Mouse (Mus musculus): Measurements from ENCODE around the gene Mpv17l2.

DNA sequence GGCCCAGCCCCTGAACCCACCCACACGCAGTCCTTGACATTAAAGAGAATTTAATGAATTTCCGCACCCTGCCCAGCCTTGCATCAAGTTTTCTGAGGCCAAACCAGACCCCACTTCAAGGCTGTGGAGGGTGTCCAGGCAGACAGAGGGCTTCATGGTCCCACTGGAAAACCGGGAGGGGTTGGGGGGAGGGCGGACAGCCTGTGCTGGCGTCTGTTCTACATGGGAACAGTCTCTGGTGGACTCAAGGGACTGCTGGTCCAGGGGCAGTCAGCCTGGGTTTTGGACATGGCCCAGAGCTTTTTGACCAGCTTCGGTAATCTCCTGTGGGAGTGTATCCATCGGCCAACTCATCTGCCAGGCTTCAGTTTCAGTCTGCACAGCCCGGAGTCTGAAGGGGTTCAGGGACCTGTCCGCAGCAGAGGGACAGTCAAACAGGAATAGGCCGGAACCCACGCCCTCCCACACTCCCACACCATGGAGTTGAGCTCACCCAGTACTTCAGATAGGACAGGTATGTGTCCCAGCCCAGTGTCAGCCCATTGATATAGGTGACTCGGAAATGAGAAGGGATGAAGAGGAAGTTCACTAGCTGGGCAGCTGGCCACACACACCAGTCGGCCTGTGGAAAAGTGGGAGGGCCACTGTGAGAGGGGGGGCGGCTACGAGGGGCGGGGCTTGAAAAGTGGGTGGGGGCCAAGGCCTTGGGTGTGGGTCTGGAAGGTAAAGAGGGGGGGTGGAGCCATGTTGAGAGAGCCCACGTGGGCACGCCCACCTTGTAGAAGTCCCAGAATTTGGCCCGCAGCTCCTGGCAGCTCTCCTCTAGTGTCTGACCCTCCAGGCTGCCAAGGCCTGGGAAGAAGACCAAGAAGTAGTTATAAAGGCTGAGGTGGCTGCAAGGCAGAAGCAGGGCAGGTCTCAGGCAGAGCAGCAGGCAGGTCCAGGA lies 1.9 kb downstream of the Mpv17l2 start:
- TF ChIP-seq CTCF (conservative IDR thresholded peaks at IDR 0.05; ENCODE audit: low read length) = no peak
- no peak for TF ChIP-seq POU5F1 (IDR thresholded peaks at IDR 0.05; ENCODE audit: borderline replicate concordance, low read length)
- TF ChIP-seq NANOG (IDR thresholded peaks at IDR 0.05; ENCODE audit: borderline replicate concordance, low read length) = no peak

Data from E14TG2a.4 (cell line).